Mouse (Mus musculus) kidney, postnatal 14 days (tissue): ENCODE data around the gene Cdk15.

Experiments
- DNase-seq: peaks from one replicate; pipeline ENCODE4 v3.0.0; 2022; ENCODE audit warnings: mixed read lengths

Cdk15 gene

DNA sequence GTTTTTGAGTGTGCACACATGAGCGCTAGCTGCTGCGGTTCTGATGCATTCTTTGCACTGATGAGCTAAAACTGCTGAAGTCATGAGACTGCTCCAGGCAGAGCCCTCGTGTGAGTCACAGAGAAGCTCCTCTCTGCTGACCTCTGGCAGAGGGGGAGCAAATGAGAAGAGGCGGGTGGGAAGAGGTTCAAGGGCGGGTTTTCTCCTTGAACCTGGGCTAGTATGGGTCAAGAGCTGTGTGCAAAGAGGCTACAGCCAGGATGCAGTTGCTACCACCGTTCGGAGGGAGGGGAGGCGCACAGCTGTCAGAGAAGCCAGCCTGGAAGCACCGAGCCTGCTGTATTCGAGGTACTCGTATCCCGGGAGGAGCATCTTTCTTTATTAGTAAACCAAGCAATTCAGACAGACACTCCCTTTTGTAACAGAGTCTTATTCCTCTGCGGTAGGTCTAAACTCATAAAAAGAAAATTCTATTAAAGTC lies at the start of gene Cdk15:
TSS of gene Cdk15 (plus strand) at position 156 of the 481 bp plus-strand sequence.
- DNase-seq = peak; percentile 23

DNA sequence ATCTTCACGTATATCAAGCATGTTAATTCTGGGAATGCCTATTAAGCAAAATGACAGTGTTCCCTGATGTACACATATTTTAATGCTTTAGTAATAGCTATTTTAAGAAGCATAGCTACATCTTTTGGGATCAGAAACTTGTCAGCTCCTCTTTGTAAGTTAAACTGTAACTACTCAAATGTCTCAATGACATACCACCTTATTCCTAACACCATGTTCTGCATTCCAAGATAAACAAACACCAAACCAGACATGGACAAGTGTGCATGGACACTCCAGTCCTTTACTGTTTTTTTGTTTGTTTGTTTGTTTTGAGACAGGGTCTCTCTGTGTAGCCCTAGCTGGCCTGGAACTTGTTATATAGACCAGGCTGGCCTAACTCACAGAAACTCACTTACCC lies 48.4 kb upstream of the Cdk15 start:
- DNase-seq = no peak

DNA sequence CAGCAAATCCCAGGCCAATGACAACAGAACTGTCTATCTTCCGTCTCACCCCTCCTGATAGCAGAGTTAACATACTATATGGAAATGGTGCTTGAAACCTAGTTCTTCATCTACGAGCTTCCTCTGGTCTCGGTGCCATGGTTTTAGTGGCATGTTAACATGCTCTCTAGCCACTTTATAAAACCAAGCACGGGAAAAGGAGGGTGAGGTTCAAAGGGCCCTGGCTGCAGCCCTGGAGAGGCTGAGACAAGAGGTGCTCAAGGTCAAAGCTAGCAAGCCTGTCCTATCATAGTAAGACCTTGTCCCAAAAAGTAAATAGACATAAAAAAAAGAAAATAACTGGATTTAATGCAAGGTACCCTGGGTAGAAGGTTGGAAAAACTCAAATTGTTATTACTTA lies 45.1 kb upstream of the Cdk15 start:
- DNase-seq = peak; percentile 39

DNA sequence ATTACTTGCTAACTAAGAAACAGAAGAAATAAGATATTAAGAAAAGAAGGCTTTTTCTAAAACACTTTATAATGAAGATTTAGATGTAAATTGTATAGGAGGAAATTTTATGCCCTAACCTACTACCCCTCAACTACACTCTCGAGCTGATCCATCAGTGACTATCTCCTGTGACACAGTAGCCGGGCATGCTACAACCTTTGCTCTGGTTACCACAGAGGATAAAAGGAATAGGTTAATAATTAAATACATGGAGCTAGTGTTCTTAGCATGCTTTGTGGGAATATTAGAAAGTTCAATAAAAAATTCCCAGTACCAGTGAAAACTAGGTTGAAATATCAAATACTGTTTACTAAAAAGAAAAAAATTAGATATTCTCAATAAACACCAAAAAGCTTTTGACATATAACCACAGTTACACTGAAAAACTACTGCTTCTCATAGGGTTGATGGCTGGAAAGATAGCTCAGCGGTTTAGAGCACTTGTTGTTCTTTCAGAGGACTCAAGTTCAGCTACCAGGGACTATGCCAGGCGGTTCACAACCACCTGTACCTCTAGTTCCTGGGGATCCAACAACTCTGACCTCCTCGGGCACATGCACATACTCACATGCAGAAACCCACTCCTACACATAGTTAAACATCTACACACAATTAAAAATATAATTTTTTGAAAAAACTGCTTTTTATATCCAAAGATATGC lies 44.5 kb upstream of the Cdk15 start:
- DNase-seq = peak; percentile 45

DNA sequence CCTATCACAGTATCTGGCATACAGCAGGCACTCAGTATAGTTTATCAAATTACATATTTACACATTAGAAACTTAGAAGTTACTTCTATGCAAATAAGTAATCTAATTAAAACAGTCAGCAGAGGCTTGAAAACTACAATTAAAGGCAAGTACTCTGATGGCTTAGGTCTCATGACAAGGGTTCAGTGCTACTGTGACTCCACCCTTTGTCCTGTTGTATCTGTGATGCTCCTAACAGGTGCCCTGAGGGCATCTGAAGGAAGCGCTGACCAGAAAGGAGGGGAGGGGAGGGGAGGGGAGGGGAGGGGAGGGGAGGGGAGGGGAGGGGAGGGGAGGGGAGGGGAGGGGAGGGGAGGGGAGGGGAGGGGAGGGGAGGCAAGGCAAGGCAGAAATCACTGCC lies 43.8 kb upstream of the Cdk15 start:
- no peak for DNase-seq

DNA sequence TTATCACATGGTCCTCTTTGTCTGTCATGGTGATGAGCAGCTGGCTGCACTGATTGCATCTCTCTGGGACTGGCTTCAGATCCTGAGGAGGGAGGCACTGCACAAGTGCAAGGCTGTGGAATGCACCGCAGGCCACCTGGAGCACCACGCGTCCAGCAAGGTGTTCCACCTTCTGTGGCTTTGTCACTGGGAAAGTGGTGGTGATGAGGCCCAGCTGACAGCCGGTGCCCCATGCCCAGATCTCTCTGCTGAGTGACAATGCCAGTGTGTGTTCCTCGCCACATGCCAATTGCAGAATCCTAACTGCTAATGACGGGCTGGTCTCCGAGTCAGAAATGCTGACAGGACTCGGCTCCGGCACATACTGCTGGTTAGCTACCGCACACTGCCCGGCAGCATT lies 41.3 kb upstream of the Cdk15 start:
- no peak for DNase-seq

DNA sequence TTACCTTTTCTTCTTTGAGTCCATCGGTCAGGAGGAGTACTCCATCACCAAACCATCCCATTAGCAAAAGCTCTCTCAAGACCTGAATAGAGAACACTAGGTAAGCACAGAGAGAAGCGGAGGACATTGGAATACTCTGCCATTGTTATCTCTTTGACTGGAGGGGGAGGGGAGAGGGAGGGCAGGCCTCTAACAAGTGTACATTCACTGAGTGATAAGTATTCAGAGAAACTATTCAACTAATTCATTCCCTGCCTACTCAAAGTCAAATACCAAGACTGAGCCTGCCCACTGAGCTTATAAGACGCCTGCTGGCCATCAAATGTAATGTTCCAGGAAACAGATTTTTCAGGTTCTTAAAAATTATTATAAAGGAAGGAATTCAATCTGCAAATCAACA lies 36.3 kb upstream of the Cdk15 start:
- DNase-seq = no peak

DNA sequence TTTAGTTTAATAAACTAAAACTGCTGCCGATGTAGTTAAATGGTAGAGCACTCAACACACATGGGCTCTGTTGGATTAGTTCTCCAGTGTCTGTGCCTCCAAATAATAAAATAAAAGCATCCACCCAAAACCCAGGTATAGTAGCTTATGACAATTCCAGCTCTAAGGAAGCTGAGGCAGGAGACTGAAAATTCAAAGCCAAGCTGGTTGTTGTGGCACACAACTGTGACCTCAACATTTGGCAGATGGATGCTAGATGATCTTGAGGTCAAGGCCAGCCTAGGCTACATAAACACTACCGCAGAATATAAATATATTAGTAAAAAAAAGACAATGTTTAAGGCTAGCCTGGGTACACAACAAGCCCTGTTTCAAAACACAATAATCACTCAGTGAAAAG lies 35.1 kb upstream of the Cdk15 start:
- DNase-seq = no peak

DNA sequence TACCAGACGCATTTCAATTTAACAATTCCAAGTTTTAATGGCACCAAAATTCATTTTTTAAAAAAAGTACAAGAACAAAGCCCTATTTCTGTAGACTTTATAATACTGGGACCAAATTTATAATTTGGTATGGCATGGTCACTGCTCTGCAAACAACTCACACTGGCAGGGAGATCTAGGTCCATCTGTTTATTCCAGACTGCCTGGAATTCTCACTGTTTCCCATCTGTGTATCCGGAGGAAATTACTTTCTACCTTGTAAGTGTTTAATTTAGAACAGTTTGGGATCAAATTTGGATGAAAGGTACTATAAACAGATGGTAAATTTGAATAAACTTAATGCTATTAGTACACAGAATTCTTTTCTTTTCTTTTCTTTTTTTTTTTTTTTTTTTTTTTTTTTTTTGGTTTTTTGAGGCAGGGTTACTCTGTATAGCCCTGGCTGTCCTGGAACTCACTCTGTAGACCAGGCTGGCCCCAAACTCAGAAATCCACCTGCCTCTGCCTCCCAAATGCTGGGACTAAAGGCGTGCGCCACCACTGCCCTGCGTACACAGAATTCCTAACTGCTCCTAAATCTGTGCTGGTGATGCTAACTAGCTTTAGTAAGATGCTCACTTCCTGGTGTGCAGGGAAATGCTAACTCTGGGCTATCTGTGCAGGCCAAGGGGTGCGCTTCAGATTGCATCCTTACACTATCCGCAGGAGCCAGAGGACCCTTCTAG lies 34.4 kb upstream of the Cdk15 start:
- no peak for DNase-seq

DNA sequence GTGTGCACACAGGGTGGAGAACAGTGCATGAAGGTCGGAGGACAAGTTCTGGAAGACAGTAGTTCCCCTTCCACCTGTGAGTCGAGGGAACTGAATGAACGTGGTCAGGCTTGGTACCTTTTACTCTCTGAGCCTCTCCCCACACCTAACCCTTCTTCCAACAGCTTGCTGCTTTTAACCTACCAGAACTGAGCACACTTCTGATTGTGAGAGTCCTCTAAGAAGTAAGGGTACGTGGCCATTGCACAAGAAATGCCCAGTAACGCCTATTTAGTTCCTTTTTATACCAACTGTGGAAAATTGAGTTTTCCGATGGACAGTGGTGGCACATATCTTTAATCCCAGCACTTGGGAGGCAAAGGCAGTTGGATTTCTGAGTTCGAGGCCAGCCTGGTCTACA lies 28.2 kb upstream of the Cdk15 start:
- DNase-seq = no peak

DNA sequence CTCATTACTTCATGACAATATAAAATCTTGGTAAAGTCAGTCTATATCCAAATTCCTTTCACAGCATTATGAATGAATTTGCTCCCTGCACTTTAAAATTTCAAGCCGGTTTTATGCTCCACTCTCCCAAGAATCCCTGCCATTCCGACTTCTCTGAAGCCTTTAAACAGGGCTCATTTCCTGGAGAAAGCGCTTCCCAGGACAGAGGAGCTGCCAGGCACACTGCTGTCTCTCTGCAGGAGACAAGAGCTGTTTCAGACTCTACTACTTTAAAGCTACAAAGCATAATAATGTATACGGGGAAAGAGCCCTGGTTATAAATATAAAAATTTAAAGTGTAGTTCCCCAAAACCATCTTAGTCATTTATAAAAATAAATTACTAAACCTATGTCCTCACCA lies 27.5 kb upstream of the Cdk15 start:
- DNase-seq = no peak

DNA sequence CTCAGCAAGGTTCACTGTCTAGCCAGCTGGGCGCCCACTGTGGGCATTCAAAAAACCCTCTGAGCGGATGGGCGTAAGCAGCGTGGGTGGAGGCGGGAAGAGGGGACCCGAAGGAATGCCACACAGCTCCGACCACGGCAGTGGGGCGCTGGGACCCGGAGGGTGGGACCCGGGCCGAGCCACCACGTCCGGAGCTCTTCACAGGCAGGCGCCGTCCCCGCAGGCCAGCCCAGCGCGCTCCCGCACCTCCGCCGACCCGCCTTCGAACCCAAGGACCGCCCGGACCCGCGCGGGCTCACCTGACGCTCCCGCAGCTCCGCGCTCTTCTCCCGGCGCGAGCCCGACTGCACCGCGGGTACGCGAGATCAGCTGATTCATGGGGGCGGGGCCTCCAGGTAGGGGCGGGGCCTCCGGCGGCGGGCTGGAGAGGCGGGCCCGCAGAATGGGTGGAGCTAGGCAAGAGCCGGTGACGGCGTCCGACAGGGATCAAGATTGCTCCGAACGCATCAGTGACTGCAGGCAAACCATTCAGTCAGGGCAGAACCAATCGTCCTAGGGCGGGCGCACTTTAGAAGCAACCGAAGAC lies 19.8 kb upstream of the Cdk15 start, which contains the start of gene Als2:
TSS of gene Als2 (minus strand) at position 376 of the 586 bp plus-strand sequence.
- peak; percentile 99 for DNase-seq

DNA sequence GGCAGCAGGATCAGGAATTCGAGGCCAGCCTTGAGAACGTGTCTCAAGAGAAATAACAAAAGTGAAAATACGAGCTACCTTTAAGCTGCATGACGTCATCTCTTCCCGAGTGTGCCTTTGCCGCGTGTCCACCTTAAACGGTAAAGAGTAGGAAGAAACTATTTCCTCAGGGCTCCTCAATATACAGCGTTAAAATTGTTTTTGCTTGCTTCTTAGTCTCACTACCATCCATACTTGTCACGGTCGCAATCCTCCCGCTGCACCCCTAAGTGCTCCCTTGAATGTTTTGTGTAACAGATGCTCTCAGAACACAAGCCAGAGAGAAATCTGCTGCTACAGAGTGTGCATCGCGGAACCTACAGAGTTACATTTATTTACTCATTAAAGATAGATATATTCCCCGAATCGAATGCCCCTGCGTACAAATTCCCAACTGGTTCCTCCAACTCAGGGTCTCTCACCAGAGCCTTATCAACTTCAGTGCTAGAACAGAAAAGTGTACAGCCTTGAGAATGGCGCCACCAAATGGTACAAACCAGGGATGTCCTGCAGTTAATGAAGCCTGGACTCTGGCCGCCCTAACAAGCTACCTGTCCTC lies 19.0 kb upstream of the Cdk15 start:
- DNase-seq = peak; percentile 88

DNA sequence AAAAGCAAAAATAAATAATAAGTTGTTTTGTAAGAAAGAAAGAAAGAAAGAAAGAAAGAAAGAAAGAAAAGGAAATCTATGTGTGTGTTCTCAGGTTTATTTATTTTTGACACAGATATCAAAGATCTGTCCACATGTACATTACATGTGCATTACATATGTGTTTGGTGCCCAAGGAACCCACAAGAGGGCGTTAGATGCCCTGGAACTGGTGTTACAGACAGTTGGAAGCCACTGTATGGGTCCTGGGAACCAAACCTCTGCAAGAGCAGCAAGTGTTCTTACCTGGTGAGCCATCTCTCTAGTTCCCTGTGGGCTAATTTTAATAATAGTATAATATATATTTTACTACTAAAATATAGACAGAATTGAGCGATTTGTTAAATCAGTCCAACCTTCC lies 12.9 kb upstream of the Cdk15 start:
- DNase-seq = no peak

DNA sequence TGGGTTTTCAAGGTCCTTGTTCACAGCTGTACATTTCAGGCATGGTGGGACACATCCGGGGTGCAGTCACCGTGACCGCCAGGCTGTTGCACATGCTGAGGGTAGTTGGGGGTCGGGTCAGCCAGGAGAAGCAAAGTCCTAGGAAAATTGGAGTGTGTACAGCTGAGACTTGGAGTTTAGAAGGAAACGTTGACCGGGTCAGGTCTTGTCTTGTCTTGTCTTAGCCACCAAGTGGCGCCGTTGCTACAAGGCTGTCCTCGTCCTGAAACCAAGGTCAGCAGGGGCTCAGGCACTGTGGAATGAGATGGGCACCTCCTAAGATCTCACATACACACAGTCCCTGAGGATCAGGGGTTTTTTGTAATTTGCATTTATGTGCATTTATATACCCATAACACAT lies 9.1 kb upstream of the Cdk15 start:
- peak; percentile 66 for DNase-seq

DNA sequence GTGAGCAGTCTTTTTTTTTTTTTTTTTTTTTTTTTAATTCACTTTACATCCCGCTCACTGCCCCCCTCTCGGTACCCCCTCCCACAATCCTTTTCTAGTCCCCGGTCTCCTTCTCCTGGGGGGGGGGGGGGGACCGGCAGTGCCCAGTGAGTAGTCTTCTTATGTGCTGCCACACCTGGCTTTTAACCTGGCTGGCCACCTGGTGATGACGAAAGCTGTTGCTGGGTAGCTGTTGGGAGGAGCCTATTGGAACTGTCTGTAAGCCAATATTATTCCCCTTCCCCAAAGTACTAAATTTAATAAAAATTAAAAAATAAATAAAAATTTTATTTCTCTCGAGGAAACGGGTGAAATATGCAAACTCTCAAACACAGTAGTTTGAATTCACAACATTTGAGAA lies 3.9 kb upstream of the Cdk15 start:
- DNase-seq = peak; percentile 48

DNA sequence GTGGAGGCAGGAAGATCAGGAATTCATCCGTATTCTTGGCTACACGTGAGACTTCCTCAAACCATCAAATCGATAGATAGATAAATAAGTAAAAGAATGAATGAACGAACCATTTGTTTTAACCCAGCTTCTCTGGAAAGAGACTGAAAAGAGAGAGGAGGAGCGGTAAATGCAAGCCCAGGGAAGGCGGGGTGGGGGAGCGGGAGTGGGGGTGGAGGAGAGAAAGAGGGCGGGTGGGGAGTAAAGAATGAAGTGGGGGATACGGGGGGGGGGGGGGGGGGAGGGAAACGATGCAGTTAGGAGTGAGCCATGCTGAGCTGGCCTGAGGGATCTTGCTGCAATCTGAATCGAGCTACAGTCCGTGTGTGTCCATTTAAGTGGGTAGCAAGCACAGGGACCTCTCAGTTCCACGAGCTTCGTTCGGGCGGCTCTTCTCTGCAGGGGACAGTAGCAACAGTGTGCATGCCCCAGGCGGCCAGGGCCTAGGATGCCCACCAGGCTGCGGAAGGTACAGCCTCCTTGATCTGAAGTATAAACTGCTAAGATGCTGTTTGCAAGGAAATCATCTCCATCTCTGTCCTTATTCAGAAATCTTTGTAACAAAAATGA lies 3.3 kb upstream of the Cdk15 start:
- DNase-seq = no peak

DNA sequence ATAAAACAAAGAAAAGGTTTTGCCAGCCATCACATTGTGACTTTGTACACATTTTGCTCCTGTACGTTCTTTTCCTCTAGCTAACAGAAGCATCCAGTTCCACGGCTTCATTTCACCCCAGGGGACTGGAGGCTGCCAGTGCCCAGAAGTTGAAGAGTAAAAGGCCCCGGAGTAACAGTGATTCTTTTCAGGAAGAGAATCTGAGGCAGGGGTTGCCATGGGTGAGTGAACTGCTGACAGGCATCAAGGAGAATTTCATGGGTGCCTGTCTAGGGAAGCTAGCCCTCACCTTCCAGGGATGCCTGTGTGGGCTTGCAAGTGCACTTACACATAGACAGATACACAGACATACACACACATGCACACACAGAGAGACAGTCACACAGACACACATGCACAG lies 1.0 kb downstream of the Cdk15 start:
- no peak for DNase-seq

DNA sequence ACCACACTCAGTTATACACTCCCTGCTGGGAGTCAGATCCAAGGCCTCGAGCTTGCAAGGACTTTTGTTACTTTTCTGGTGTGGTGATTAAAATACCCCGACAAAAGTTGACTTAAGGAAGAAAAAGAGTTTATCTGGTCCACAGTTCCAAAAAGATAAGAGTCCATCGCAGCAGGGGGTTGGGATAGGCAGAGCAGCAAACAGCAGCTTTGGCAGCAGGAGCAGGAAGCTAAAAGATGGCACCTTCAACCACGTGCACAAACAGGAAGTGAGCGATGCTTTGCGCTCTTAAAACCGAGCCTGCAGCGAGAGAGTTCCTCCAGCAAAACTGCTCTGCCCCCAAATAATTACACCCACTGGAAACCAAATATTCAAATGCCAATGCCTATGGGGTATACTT lies 12.2 kb downstream of the Cdk15 start:
- DNase-seq = no peak

DNA sequence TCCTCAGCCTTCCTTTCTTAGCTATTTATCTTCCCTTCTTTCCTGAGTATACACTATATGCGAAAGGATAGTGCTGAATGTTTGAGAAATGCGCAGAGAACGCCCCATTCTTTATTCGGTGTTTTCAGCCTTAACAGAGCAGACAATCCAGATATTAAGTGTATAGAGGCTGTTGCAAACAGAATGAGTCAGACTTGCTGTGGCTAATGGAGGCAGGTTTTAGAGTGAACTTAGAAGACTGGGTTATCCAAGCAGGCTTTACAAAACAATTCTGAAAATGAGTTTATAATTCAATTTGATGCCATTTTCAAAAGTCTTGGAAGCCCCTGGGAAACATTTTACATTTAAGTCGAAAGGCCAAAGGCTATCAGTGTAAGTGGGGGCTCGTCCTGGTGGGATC lies 12.8 kb downstream of the Cdk15 start:
- DNase-seq = no peak

DNA sequence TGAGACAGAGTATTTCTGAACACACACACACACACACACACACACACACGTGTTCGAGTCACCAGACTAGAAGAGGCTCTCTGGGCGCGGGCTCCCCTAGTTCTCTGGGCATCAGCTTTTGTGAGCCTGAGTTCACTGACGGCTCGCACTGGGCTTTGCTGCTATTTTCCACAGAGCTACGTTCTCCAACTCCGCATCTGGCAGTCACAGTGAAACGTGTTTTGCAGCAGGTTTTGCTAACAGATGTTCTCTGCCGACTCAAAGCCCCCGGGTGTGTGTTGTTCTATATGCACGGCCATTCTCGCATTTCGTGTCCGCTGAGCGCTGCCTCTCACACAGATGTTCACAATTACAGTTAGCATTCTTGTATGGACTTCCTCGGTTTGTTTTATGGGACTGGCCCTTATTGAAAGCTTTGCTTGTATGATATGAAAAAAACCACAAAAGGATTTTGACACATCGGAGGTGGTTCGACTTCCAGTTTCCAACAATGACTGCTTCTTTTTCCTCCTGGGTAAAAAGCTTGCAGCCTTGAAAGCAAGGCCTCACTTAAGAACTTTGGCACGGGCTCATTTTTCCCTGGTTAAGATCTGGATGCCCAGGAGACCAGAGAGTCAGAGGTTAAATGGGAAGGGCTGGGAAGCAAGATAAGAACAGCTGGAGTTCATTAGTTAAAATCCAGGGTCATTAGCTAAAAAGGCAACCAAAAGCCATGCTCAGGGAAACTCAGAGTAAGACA lies 13.4 kb downstream of the Cdk15 start:
- peak; percentile 49 for DNase-seq

DNA sequence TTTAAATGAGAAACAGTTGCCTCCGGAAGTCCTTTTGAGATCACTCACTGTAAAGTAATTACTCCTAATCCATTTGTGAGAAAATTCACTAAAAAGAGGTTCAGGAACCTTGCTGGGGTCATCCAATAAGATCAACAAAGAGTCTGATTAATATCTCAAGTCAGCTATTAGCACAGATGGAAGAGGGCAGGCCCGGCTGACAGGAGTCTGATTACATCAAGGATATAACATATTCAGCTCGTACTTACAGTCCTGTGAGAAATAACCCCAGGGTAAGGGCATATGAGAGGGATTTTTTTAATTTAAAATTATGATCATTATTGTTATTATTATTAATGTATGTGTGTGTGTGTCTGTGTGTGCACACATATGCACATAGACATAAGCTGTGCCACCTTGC lies 15.5 kb downstream of the Cdk15 start:
- no peak for DNase-seq

DNA sequence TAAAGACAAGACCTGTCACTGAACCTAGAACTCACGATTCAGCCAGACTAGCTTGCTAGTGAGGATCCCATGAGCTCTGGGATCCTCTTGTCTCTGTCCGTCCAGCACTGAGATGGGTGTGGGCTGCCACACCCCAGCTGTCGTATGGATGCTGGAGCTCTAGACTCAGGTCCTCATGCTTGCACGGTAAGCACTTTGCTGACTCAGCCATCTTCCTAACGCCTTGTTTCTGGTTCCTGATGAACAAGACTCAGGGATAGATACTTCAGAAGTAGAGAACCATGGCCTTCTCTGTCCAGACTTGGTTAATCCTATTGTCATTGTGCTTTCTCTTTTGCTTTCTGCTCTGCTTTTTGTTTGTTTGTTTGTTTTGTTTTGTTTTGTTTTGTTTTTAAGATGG lies 29.2 kb downstream of the Cdk15 start:
- no peak for DNase-seq
